Mouse (Mus musculus): ENCODE measurements around the gene Gm10300. TPM values are rescaled to one million over a fixed set of nuclear protein-coding genes. Genes with fewer than 3 reads are reported as not detected.

Gm10300 gene
- polyA plus RNA-seq, 1 experiment from 2014 or later = not detected

DNA sequence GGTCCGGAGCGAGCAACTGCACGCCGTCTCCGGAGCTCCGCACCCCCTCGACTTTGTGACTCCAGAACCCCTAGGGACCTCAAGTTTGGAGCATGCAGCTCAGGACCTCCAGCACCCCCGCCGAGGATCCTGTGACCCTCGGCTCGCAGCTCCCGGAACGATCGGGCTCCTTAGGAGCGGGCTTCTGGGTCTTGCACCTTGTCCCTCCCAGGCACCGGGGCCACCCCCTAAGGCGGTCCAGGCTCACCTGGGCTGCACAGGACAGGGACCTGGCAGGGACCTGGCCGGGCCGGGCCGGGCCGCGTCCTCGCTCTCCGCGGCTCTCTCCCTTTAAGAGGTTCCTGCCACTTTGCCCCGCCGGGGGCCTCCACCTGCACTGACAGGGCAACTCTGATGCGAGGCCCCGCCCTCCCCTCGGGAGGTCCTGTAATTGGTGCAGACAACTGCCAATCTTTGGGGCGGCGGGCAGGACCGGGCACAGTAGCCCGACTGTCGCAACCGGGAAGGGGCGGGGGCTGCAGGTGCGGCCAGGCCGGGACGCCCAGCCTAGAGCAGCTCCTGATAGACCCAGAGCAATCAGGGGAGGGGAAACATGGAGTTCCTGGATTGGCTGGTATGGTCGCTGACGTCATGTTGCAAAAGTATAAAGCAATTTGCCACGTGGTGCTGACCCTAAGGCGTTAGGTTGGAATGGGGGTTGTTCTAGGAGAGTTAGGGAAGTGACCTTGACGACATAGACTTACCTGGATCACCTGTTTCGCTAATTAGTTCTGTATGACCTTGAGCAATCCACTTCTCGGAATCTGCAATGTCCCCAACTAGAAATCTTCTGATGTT is 654 bp downstream of the Gm10300 start, which contains the start of gene Epb41:
Epb41 (minus strand) TSS at position 389 of the 837 bp plus-strand sequence.
- H3K4me3 ChIP-seq (ENCODE audit: low read depth, low read length) = peak within 1 kb of the TSS; percentile 64
- H3K27ac ChIP-seq (ENCODE audit: low read length) = no peak within 1 kb of the TSS
- peak; percentile 91 for ATAC-seq
- no peaks in the 10 kb centered on the region for H3K36me3 ChIP-seq (ENCODE audit: control insufficient read depth, insufficient read depth, low read length)
- H3K9me3 ChIP-seq (replicated peaks; ENCODE audit: control insufficient read depth, low read length, poor library complexity, severe bottlenecking) = no peaks in the 10 kb centered on the region
- H3K9ac ChIP-seq (ENCODE audit: low read depth, low read length) = peak within 1 kb of the TSS; percentile 72
- 1% methylated on average over 47 of the region's 47 CpGs for WGBS
- H3K4me2 ChIP-seq (ENCODE audit: low read length) = peak within 1 kb of the TSS; percentile 100
- peaks cover 10% of the 10 kb centered on the region; the same call in 1 of the 2 replicates for H3K27me3 ChIP-seq (ENCODE audit: control insufficient read depth, insufficient read depth, low read depth, low read length)
- H3K4me1 ChIP-seq (ENCODE audit: control insufficient read depth, insufficient read depth, low read length) = peaks cover 6% of the 10 kb centered on the region; the same call in 1 of the 2 replicates

DNA sequence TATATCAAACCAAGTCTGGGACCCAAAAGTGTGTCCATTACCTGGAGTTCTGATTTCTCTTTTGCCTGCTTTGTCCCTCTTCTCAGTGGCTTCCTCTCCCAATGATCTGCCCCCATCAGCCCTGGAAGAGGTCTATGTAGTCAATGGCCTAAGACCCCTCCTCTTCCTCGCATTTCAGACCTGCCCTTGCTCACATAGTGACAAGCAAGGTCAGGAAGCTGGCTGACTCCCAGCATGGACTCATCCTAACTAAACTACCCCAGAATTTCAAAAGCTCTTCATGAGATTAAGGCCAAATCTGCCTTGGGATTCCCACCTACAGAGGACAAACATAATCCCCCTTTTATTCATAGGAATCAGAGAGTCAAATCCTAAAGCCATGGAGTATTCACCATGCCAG is 1.3 kb downstream of the Gm10300 start:
- peaks cover 10% of the 10 kb centered on the region; the same call in 1 of the 2 replicates for H3K27me3 ChIP-seq (ENCODE audit: control insufficient read depth, insufficient read depth, low read depth, low read length)
- peak overlapping the region; percentile 64; the same call in 1 of the 2 replicates for H3K4me3 ChIP-seq (ENCODE audit: low read depth, low read length)
- ATAC-seq = no peak

DNA sequence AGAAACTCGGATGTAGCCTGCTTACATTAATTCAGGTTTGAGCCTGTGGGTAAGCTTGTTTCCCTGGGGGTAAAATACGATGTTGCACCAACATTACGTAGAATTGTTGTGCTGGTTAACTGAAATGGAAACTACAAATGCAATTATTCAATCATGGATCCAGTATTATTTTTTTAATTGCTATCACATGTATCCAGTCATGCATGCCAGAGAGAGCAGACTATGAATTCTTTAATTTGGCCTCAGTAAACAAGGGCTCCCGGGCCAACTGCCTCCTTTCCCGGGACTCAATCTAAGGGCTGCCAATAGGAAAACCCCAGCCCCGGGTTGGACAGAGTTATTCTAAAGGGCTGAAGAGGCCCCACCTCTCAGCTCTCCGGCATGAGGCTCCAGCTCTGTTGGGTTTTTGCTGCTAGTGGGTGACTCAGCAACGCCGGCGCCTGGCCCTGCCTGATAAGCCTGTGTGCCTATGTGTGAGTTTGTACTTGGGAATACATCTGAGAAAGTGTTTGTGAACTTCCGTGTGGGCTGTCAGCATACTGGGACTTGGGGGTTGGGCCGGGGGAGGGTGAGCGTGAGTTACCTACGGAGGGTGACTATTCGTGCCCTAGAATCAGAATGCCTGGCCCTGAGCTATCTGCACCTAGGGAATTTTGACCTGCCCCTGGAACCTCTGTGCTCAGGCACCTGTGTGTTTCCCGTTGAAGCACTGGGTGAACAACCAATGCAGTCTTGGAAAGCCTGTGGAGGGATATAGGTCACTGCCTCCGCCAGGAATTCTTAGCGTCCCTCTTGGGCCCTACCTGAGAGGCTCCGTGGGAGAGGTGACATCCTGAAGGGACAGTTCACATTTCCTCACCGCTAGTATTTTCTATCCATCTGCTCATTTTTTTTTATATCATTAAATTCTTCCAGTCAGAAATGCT is 2.2 kb downstream of the Gm10300 start:
- Histone ChIP-seq H3K27me3 (ENCODE audit: control insufficient read depth, insufficient read depth, low read depth, low read length) (peaks cover 10% of the 10 kb centered on the region; the same call in 1 of the 2 replicates), H3K27ac (ENCODE audit: low read length) (no peak overlapping the region)

More for the DNA sequence above, 1.3 kb downstream of the Gm10300 start:
- H3K9me3 ChIP-seq (replicated peaks; ENCODE audit: control insufficient read depth, low read length, poor library complexity, severe bottlenecking) = no peaks in the 10 kb centered on the region
- H3K4me1 ChIP-seq (ENCODE audit: control insufficient read depth, insufficient read depth, low read length) = peaks cover 6% of the 10 kb centered on the region; the same call in 1 of the 2 replicates
- no peak overlapping the region for H3K9ac ChIP-seq (ENCODE audit: low read depth, low read length)
- no peak overlapping the region for H3K27ac ChIP-seq (ENCODE audit: low read length)
- H3K36me3 ChIP-seq (ENCODE audit: control insufficient read depth, insufficient read depth, low read length) = no peaks in the 10 kb centered on the region
- 17% methylated on average over 1 of the region's 1 CpGs for WGBS
- peak overlapping the region; percentile 100 for H3K4me2 ChIP-seq (ENCODE audit: low read length)

DNA sequence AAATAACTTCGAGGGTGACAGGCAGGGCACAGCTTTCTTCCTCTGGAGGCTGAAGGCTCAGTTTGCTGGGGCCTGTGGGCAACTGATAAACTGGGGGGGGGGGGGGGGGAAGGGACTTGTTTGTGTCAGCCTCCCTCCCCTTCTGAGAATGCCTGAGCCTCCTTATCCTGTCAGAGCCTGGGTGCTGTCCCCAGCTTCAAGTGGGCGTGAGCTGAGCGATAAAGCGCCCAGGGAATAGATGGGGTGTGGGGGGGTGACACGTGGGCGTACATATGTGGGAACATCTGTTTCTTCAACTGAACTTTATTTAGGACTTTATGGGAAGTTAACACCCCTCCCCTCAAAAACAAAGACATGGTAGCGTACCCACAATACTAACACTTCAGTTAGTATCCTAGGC is 2.9 kb downstream of the Gm10300 start:
- no peak overlapping the region for H3K27ac ChIP-seq (ENCODE audit: low read length)
- peaks cover 10% of the 10 kb centered on the region; the same call in 1 of the 2 replicates for H3K27me3 ChIP-seq (ENCODE audit: control insufficient read depth, insufficient read depth, low read depth, low read length)
- H3K36me3 ChIP-seq (ENCODE audit: control insufficient read depth, insufficient read depth, low read length) = no peaks in the 10 kb centered on the region
- no peak for ATAC-seq
- H3K4me2 ChIP-seq (ENCODE audit: low read length) = no peak overlapping the region
- H3K9me3 ChIP-seq (replicated peaks; ENCODE audit: control insufficient read depth, low read length, poor library complexity, severe bottlenecking) = no peaks in the 10 kb centered on the region
- no peak overlapping the region for H3K9ac ChIP-seq (ENCODE audit: low read depth, low read length)
- WGBS = 75% methylated on average over 7 of the region's 7 CpGs
- H3K4me1 ChIP-seq (ENCODE audit: control insufficient read depth, insufficient read depth, low read length) = peaks cover 6% of the 10 kb centered on the region; the same call in 1 of the 2 replicates
- no peak overlapping the region for H3K4me3 ChIP-seq (ENCODE audit: low read depth, low read length)

More for the DNA sequence above, 2.2 kb downstream of the Gm10300 start:
- Histone ChIP-seq H3K4me2 (ENCODE audit: low read length) (no peak overlapping the region), H3K36me3 (ENCODE audit: control insufficient read depth, insufficient read depth, low read length) (no peaks in the 10 kb centered on the region), H3K9me3 (replicated peaks; ENCODE audit: control insufficient read depth, low read length, poor library complexity, severe bottlenecking) (no peaks in the 10 kb centered on the region), H3K4me1 (ENCODE audit: control insufficient read depth, insufficient read depth, low read length) (peaks cover 6% of the 10 kb centered on the region; the same call in 1 of the 2 replicates), H3K9ac (ENCODE audit: low read depth, low read length) (no peak overlapping the region), H3K4me3 (ENCODE audit: low read depth, low read length) (no peak overlapping the region)
- 22% methylated on average over 19 of the region's 20 CpGs for WGBS
- ATAC-seq = no peak

DNA sequence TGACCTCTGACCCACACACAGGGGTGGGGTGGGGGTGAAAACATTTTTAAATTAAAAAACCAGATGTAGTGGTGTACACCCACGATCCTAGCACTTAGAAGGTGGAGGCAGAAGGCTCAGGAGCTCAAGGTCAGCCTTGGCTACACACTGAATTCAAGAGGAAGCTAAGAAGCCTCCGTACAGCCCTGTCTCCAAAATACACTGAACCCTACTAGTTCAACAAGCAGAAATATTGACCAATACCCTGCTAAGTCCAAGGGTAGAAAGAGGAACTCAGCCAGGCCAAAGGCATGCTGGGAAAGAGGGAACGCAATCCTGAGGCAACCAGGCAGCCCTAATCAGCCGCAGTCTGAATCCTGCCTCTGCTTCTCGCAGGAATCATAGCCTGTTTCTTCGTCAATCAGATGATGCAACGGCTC is 3.8 kb downstream of the Gm10300 start:
- Histone ChIP-seq H3K9me3 (replicated peaks; ENCODE audit: control insufficient read depth, low read length, poor library complexity, severe bottlenecking) (no peaks in the 10 kb centered on the region), H3K36me3 (ENCODE audit: control insufficient read depth, insufficient read depth, low read length) (no peaks in the 10 kb centered on the region), H3K4me3 (ENCODE audit: low read depth, low read length) (no peak overlapping the region), H3K4me2 (ENCODE audit: low read length) (no peak overlapping the region), H3K4me1 (ENCODE audit: control insufficient read depth, insufficient read depth, low read length) (peaks cover 6% of the 10 kb centered on the region; the same call in 1 of the 2 replicates), H3K27me3 (ENCODE audit: control insufficient read depth, insufficient read depth, low read depth, low read length) (peaks cover 10% of the 10 kb centered on the region; the same call in 1 of the 2 replicates), H3K27ac (ENCODE audit: low read length) (no peak overlapping the region), H3K9ac (ENCODE audit: low read depth, low read length) (no peak overlapping the region)
- no peak for ATAC-seq
- 62% methylated on average over 7 of the region's 7 CpGs for WGBS

DNA sequence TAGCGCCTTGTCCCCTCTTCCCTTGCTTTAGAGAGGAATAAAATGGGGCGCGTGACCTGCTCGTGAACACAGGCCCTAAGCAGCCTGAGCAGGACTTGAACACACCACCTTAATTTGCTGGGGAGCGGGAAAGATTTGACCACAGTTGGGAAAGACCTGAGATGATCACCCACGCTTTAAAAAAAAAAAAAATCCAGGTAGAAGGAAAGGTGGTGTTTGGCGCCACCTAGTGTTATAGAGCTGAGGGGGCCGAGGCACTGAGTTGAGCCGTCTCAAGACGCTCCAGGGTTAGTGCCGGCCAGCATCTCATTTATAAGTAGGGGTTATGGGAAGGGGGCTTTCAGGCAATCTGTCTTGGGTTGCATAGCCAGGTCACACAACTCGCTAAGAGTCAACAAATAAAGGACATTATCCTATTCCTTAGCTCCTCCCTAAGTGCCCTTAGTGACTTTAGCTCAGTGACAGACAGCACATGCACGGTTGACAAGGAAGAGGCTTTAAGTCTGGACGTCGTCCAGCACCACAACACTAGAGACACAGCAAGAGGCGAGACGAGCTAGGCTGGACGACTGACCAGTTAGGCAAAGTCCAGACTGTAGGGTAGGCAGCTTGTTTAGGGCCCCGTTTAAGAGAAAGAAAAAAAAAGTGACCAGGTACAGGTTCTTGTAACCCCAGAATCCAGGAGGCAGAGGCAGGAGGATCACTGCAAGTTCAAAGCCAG is 5.2 kb downstream of the Gm10300 start:
- WGBS = 13% methylated on average over 19 of the region's 19 CpGs
- no peak overlapping the region for H3K9ac ChIP-seq (ENCODE audit: low read depth, low read length)
- no peak overlapping the region for H3K4me2 ChIP-seq (ENCODE audit: low read length)
- no peak for ATAC-seq
- no peaks in the 10 kb centered on the region for H3K4me1 ChIP-seq (ENCODE audit: control insufficient read depth, insufficient read depth, low read length)
- H3K4me3 ChIP-seq (ENCODE audit: low read depth, low read length) = no peak overlapping the region
- H3K9me3 ChIP-seq (replicated peaks; ENCODE audit: control insufficient read depth, low read length, poor library complexity, severe bottlenecking) = no peaks in the 10 kb centered on the region
- no peaks in the 10 kb centered on the region for H3K36me3 ChIP-seq (ENCODE audit: control insufficient read depth, insufficient read depth, low read length)
- no peak overlapping the region for H3K27ac ChIP-seq (ENCODE audit: low read length)
- H3K27me3 ChIP-seq (ENCODE audit: control insufficient read depth, insufficient read depth, low read depth, low read length) = peaks cover 3% of the 10 kb centered on the region; the same call in 1 of the 2 replicates

DNA sequence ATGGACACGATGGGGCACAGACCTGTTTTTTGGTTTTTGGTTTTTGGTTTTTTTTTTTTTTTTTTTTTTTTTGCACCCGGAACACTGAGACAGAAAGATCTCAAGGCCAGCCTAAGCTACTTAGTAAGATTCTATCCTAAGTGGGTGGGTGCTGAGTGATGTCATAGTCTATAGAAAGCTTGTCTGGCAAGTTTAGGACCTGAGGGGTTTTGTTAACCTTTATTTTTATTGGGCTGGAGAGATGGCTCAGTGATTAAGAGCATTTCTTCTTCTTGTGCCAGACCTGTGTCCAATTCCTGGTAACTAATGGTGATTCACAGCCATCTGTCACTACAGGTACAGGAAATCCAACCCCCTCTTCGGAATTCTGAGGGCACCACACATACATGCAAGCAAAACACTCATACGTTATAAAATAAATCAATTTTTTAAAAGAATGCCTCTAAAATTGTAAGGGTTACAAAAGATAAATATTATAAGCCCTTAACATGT is 6.0 kb downstream of the Gm10300 start:
- H3K9ac ChIP-seq (ENCODE audit: low read depth, low read length) = no peak overlapping the region
- WGBS = 76% methylated on average over 4 of the region's 4 CpGs
- no peaks in the 10 kb centered on the region for H3K4me1 ChIP-seq (ENCODE audit: control insufficient read depth, insufficient read depth, low read length)
- no peaks in the 10 kb centered on the region for H3K36me3 ChIP-seq (ENCODE audit: control insufficient read depth, insufficient read depth, low read length)
- H3K4me3 ChIP-seq (ENCODE audit: low read depth, low read length) = no peak overlapping the region
- H3K4me2 ChIP-seq (ENCODE audit: low read length) = no peak overlapping the region
- H3K27me3 ChIP-seq (ENCODE audit: control insufficient read depth, insufficient read depth, low read depth, low read length) = peaks cover 3% of the 10 kb centered on the region; the same call in 1 of the 2 replicates
- H3K9me3 ChIP-seq (replicated peaks; ENCODE audit: control insufficient read depth, low read length, poor library complexity, severe bottlenecking) = no peaks in the 10 kb centered on the region
- no peak overlapping the region for H3K27ac ChIP-seq (ENCODE audit: low read length)
- no peak for ATAC-seq

DNA sequence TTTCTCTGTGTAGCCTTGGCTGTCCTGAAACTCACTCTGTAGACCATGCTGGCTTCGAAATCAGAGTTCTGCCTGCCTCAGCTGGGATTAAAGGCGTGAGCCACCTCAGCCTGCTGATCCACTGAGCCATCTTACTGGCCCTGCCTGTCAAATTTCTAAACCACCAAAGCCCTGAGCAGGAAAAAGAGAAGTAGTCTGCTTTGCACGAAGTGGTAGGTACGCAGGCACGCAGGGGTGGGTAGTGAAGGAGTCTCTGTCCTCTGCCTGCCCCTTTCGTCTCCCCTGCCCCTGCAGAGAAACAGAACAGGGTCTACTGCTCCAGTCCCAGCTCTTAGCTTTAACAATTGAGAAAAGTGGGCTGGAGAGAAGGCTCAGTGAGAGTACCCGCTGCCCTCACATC is 10.6 kb downstream of the Gm10300 start:
- Histone ChIP-seq H3K4me2 (ENCODE audit: low read length) (no peak overlapping the region), H3K9ac (ENCODE audit: low read depth, low read length) (no peak overlapping the region), H3K36me3 (ENCODE audit: control insufficient read depth, insufficient read depth, low read length) (no peaks in the 10 kb centered on the region), H3K27ac (ENCODE audit: low read length) (no peak overlapping the region), H3K4me3 (ENCODE audit: low read depth, low read length) (no peak overlapping the region), H3K27me3 (ENCODE audit: control insufficient read depth, insufficient read depth, low read depth, low read length) (no peaks in the 10 kb centered on the region), H3K4me1 (ENCODE audit: control insufficient read depth, insufficient read depth, low read length) (no peaks in the 10 kb centered on the region), H3K9me3 (replicated peaks; ENCODE audit: control insufficient read depth, low read length, poor library complexity, severe bottlenecking) (no peaks in the 10 kb centered on the region)
- ATAC-seq = no peak
- WGBS = 86% methylated on average over 7 of the region's 7 CpGs
